Mouse (Mus musculus) ovary, adult 18-20 months (tissue): ENCODE measurements around the gene Lpin1.

Source experiments
- DNase-seq: peaks from one replicate; pipeline ENCODE4 v3.0.0; 2022; ENCODE audit warnings: low spot score, mixed read lengths

Lpin1 gene

GRCm38 (mm10) chr12:16571278-16571677 lies 39.5 kb downstream of the Lpin1 start:
- no peak for DNase-seq

GRCm38 (mm10) chr12:16570371-16571060 lies 40.2 kb downstream of the Lpin1 start:
- no peak for DNase-seq

- DNase-seq, result no peak
These were observed 41.7 kb downstream of the Lpin1 start for GRCm38 (mm10) chr12:16568936-16569650.

- no peak for DNase-seq
These were observed 42.3 kb downstream of the Lpin1 start for GRCm38 (mm10) chr12:16568496-16568895.

GRCm38 (mm10) chr12:16568090-16568489 lies 42.7 kb downstream of the Lpin1 start:
- DNase-seq, result no peak

GRCm38 (mm10) chr12:16563427-16563826 lies 47.3 kb downstream of the Lpin1 start:
- DNase-seq, result no peak

- peak; percentile 16 for DNase-seq
These were observed 48.1 kb downstream of the Lpin1 start for GRCm38 (mm10) chr12:16562647-16563046.

GRCm38 (mm10) chr12:16562181-16562580 lies 48.6 kb downstream of the Lpin1 start:
- no peak for DNase-seq

- DNase-seq, result no peak
These were observed 53.5 kb downstream of the Lpin1 start for GRCm38 (mm10) chr12:16557271-16557670.

GRCm38 (mm10) chr12:16554171-16554570 lies 56.6 kb downstream of the Lpin1 start:
- no peak for DNase-seq

- DNase-seq, result no peak
These were observed 58.5 kb downstream of the Lpin1 start for GRCm38 (mm10) chr12:16552108-16552771.

- DNase-seq, result no peak
These were observed 59.7 kb downstream of the Lpin1 start for GRCm38 (mm10) chr12:16550983-16551454.

- DNase-seq, result no peak
These were observed 61.9 kb downstream of the Lpin1 start for GRCm38 (mm10) chr12:16548824-16549375.

GRCm38 (mm10) chr12:16541606-16542005 lies 69.2 kb downstream of the Lpin1 start:
- no peak for DNase-seq

- DNase-seq, result no peak
These were observed 70.1 kb downstream of the Lpin1 start for GRCm38 (mm10) chr12:16540712-16541111.

GRCm38 (mm10) chr12:16539965-16540661 lies 70.7 kb downstream of the Lpin1 start:
- DNase-seq, result no peak

GRCm38 (mm10) chr12:16533331-16533828 lies 77.4 kb downstream of the Lpin1 start:
- peak; percentile 72 for DNase-seq

GRCm38 (mm10) chr12:16532860-16533230 lies 77.9 kb downstream of the Lpin1 start:
- no peak for DNase-seq

- DNase-seq, result no peak
These were observed 78.6 kb downstream of the Lpin1 start for GRCm38 (mm10) chr12:16531956-16532859.

- DNase-seq, result no peak
These were observed 82.1 kb downstream of the Lpin1 start for GRCm38 (mm10) chr12:16528650-16529049.

GRCm38 (mm10) chr12:16527941-16528340 lies 82.8 kb downstream of the Lpin1 start:
- DNase-seq, result no peak
